Mouse (Mus musculus): ENCODE data around the gene Lct.

DNA sequence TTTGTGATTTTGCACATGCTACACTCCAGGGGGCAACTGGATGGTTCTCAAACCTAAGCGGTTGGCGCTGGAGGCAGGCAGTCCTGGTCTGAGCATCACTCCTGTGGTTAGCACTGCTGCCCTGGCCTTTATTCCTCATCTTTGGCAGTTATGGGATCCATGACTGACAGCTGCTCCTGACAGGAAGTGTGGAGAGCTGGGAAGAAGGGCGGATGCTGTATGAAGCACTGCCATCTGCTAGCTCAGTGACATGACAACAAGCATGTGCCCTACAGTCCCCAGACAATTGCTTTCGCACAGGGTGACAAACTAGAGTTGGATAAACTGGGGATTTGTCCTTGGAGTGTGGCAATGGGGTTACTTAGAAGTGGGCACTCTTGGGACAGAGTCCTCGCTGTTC is 37.8 kb downstream of the Lct start:
- no peak for TF ChIP-seq CTCF (IDR thresholded peaks at IDR 0.05; ENCODE audit: control insufficient read depth, insufficient read depth, insufficient replicate concordance, low read depth, low read length)
- no peak for TF ChIP-seq POLR2A (IDR thresholded peaks at IDR 0.05; ENCODE audit: control insufficient read depth, low read depth, low read length)
